18 mouse cellular contexts compared by ENCODE assay signal in the genomic region with DNA sequence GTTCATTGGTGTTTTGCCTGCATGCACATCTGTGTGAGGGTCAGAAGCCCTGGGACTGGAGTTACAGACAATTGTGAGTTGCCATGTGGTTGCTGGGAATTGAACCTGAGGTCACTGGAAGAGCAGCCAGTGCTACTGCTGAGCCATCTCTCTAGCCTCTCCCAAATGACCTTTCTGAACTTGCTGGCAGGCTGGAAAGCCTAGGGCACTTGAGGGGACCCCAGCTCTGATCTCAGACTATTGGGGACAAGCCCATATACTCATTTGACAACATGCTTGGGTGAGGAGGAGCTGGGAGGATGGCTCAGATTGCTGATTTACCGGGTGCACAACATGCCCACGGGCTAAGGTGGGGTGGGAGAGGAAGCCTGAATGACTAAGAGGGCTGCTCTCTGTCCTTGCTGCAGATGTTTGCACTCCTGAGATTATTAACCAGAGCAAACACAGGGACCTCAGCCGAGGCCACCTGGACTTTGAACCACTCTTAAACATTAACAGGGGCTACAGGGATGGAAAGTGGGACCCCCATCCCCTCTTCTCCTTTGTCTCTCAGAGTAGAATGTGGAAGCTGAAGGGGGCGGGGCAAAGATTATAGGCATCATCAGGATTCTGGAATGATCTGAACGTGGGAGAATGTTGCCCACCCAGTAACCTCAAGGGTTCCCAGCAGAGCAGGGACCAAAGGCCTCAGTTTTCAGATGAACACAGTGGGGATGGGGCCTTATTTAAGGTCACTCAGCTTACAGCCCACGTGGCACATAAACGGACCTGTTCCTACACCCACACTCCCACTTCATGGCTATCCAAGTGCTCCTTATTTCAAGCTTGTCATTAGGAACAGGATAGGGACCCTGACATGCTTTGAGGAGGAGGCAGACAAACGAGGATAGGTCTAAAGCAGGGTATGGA. TPM values are rescaled to one million over a fixed set of nuclear protein-coding genes. Genes with fewer than 3 reads are reported as not detected.
DNase-seq lines count a peak whose midpoint lies in the region; ATAC-seq and TF ChIP-seq lines count a peak whose summit lies in the region.
"Had no signal": no experiment of that assay in that cellular context is flagged by ENCODE, and none has a peak within 500 bp of the region (broad histone marks: within the 10 kb centered on the region; RNA-seq: fewer than 3 reads in every experiment).

No protein-coding gene starts in this region.

- no peak overlapping the region for H3K9ac ChIP-seq in intestine, embryonic 15.5 days
- no peak overlapping the region for H3K9ac ChIP-seq in liver, embryonic 16.5 days (ENCODE audit: low read depth, low read length)
- no peak overlapping the region for H3K9ac ChIP-seq in hindbrain, postnatal 0 days (replicated peaks; ENCODE audit: low read length)
- H3K9ac ChIP-seq: embryonic facial prominence, embryonic 13.5 days; midbrain, embryonic 15.5 days had no signal

- peak overlapping the region; percentile 77 for H3K27ac ChIP-seq in intestine, embryonic 15.5 days
- peak overlapping the region; percentile 98 for H3K27ac ChIP-seq in kidney, adult 2 months (ENCODE audit: insufficient read depth, low read depth, low read length)
- H3K27ac ChIP-seq in liver, embryonic 16.5 days (ENCODE audit: low read length) = peak overlapping the region; percentile 74
- no peak overlapping the region for H3K27ac ChIP-seq in hindbrain, postnatal 0 days
- H3K27ac ChIP-seq: embryonic facial prominence, embryonic 13.5 days; forebrain, embryonic 10.5 days; limb, embryonic 10.5 days; midbrain, embryonic 15.5 days had no signal

- TF ChIP-seq POLR2A in kidney, adult 2 months (IDR thresholded peaks at IDR 0.05; ENCODE audit: low read depth, low read length) = no peak

- H3K4me2 ChIP-seq in intestine, embryonic 15.5 days (replicated peaks) = 0 out of 2 replicates have a peak overlapping the region, but pooled peaks have one; percentile 16
- no peak overlapping the region for H3K4me2 ChIP-seq in liver, embryonic 16.5 days (ENCODE audit: low read depth, low read length)
- H3K4me2 ChIP-seq in hindbrain, postnatal 0 days (ENCODE audit: low read depth, low read length) = no peak overlapping the region
- H3K4me2 ChIP-seq: embryonic facial prominence, embryonic 13.5 days; midbrain, embryonic 15.5 days had no signal

- H3K4me1 ChIP-seq in intestine, embryonic 15.5 days (replicated peaks) = no peaks in the 10 kb centered on the region
- peaks cover 19% of the 10 kb centered on the region for H3K4me1 ChIP-seq in kidney, adult 2 months (ENCODE audit: control insufficient read depth, insufficient read depth, low read length)
- no peaks in the 10 kb centered on the region; the same call in none of the 2 replicates for H3K4me1 ChIP-seq in liver, embryonic 16.5 days (ENCODE audit: control insufficient read depth, low read depth, low read length)
- H3K4me1 ChIP-seq in hindbrain, postnatal 0 days (ENCODE audit: insufficient read depth, low read length) = no peaks in the 10 kb centered on the region
- H3K4me1 ChIP-seq: forebrain, embryonic 10.5 days; limb, embryonic 10.5 days had no signal

- DNase-seq in kidney, adult 2 months = peak; percentile 90
- DNase-seq in kidney, postnatal 36 days = peak; percentile 65 to 84
- DNase-seq in hindbrain, postnatal 0 days (ENCODE audit: low spot score) = no peak
- DNase-seq in heart, postnatal 14 days = no peak
- no peak for DNase-seq in frontal cortex, adult 2 months (ENCODE audit: extremely low spot score in 1 of 2, low spot score in 1 of 2)
- no peak for DNase-seq in heart, postnatal 25 days (ENCODE audit: low spot score)
- DNase-seq: cerebellum, postnatal 36 days; heart, adult 18-20 months had no signal

- no peaks in the 10 kb centered on the region for H3K27me3 ChIP-seq in intestine, embryonic 15.5 days (replicated peaks)
- H3K27me3 ChIP-seq in kidney, adult 2 months (replicated peaks; ENCODE audit: control insufficient read depth, insufficient read depth, low read length) = no peaks in the 10 kb centered on the region
- no peaks in the 10 kb centered on the region for H3K27me3 ChIP-seq in liver, embryonic 16.5 days (ENCODE audit: control insufficient read depth, insufficient read depth, low read depth, low read length)
- H3K27me3 ChIP-seq in hindbrain, postnatal 0 days (ENCODE audit: insufficient read depth, low read length) = no peaks in the 10 kb centered on the region
- H3K27me3 ChIP-seq: embryonic facial prominence, embryonic 13.5 days; midbrain, embryonic 15.5 days had no signal

- TF ChIP-seq CTCF in kidney, adult 2 months (conservative IDR thresholded peaks at IDR 0.05; ENCODE audit: insufficient read depth, insufficient read length, low read depth, low read length) = no peak
- no peak for TF ChIP-seq CTCF in hindbrain, postnatal 0 days (IDR thresholded peaks at IDR 0.05; ENCODE audit: low read depth)

- intact Hi-C loops in heart, postnatal 14 days (cut with DNase I) = no loop called here
- intact Hi-C loops in heart, postnatal 25 days (cut with DNase I) = no loop called here

- no peaks in the 10 kb centered on the region for H3K9me3 ChIP-seq in intestine, embryonic 15.5 days
- no peaks in the 10 kb centered on the region for H3K9me3 ChIP-seq in liver, embryonic 16.5 days (replicated peaks; ENCODE audit: control insufficient read depth, low read length)
- H3K9me3 ChIP-seq in hindbrain, postnatal 0 days (ENCODE audit: low read length) = no peaks in the 10 kb centered on the region
- H3K9me3 ChIP-seq: embryonic facial prominence, embryonic 13.5 days; forebrain, embryonic 10.5 days; limb, embryonic 10.5 days; midbrain, embryonic 15.5 days had no signal

- no peaks in the 10 kb centered on the region for H3K36me3 ChIP-seq in intestine, embryonic 15.5 days
- H3K36me3 ChIP-seq in kidney, adult 2 months (ENCODE audit: control insufficient read depth, insufficient read depth, low read length) = no peaks in the 10 kb centered on the region
- no peaks in the 10 kb centered on the region for H3K36me3 ChIP-seq in liver, embryonic 16.5 days (ENCODE audit: control insufficient read depth, insufficient read depth)
- no peaks in the 10 kb centered on the region for H3K36me3 ChIP-seq in hindbrain, postnatal 0 days (ENCODE audit: insufficient read depth, low read length)
- H3K36me3 ChIP-seq: embryonic facial prominence, embryonic 13.5 days; forebrain, embryonic 10.5 days; limb, embryonic 10.5 days; midbrain, embryonic 15.5 days had no signal

- H3K4me3 ChIP-seq in intestine, embryonic 15.5 days (replicated peaks) = no peak overlapping the region
- no peak overlapping the region for H3K4me3 ChIP-seq in kidney, adult 2 months (ENCODE audit: insufficient read depth, low read depth, low read length)
- H3K4me3 ChIP-seq in liver, embryonic 16.5 days (ENCODE audit: low read depth, low read length) = no peak overlapping the region
- H3K4me3 ChIP-seq in hindbrain, postnatal 0 days (ENCODE audit: low read length) = no peak overlapping the region
- H3K4me3 ChIP-seq: embryonic facial prominence, embryonic 13.5 days; forebrain, embryonic 10.5 days; limb, embryonic 10.5 days; midbrain, embryonic 15.5 days had no signal

- peak; percentile 92 for ATAC-seq in intestine, embryonic 15.5 days
- ATAC-seq in liver, embryonic 16.5 days (ENCODE audit: low read depth) = peak; percentile 85
- no peak for ATAC-seq in hindbrain, postnatal 0 days
- ATAC-seq: hindbrain, embryonic 16.5 days; midbrain, embryonic 15.5 days had no signal

- WGBS in intestine, embryonic 15.5 days = 39% methylated on average over 8 of the region's 8 CpGs
- WGBS in kidney, adult 2 months = 33% methylated on average over 8 of the region's 8 CpGs
- 34% methylated on average over 8 of the region's 8 CpGs for WGBS in liver, embryonic 16.5 days (ENCODE audit: insufficient replicate concordance)
- 62% methylated on average over 8 of the region's 8 CpGs for WGBS in hindbrain, postnatal 0 days

RNA-seq across cellular contexts. Expression of gene Ambp, which starts 2.4 kb away (rescaled TPM):
- 48.8 and 71.7 TPM in 2 replicates for polyA plus RNA-seq in intestine, embryonic 15.5 days (2015; fragmentation: Nextera tagmentation; extraction: Ambion mirVana)
- polyA plus RNA-seq in kidney, adult 2 months (2012; rRNA removed) = 2.7 and 3.9 TPM in 2 replicates
- polyA plus RNA-seq in liver, embryonic 16.5 days (2015; fragmentation: Nextera tagmentation; extraction: Ambion mirVana) = 1,608 and 1,736 TPM in 2 replicates
- total RNA-seq in hindbrain, postnatal 0 days (2014; rRNA removed) = not detected in 2 replicates
- not detected in 2 replicates for polyA plus RNA-seq in hindbrain, postnatal 0 days (2015; fragmentation: Nextera tagmentation; extraction: Ambion mirVana)
- total RNA-seq in heart, postnatal 14 days (2021) = not detected
- 0.11 and 0.56 TPM in 2 replicates for polyA plus RNA-seq in frontal cortex, adult 2 months (2012; rRNA removed)
- total RNA-seq in heart, postnatal 25 days (2021) = not detected
- total RNA-seq: heart, adult 18-20 months; layer of hippocampus, postnatal 14 days; MEL had no signal
- polyA plus RNA-seq: embryonic facial prominence, embryonic 13.5 days; forebrain, embryonic 10.5 days; hindbrain, embryonic 16.5 days had no signal

RNA-seq across cellular contexts. Expression of gene Kif12, which starts 15.0 kb away (rescaled TPM):
- 67.1 and 77.3 TPM in 2 replicates for polyA plus RNA-seq in intestine, embryonic 15.5 days (2015; fragmentation: Nextera tagmentation; extraction: Ambion mirVana)
- 187 and 263 TPM in 2 replicates for polyA plus RNA-seq in kidney, adult 2 months (2012; rRNA removed)
- 4.8 and 5.3 TPM in 2 replicates for polyA plus RNA-seq in liver, embryonic 16.5 days (2015; fragmentation: Nextera tagmentation; extraction: Ambion mirVana)
- total RNA-seq in hindbrain, postnatal 0 days (2014; rRNA removed) = 0.18 and 0.47 TPM in 2 replicates
- polyA plus RNA-seq in hindbrain, postnatal 0 days (2015; fragmentation: Nextera tagmentation; extraction: Ambion mirVana) = 0.10 and 0.39 TPM in 2 replicates
- total RNA-seq in heart, postnatal 14 days (2021) = not detected
- polyA plus RNA-seq in frontal cortex, adult 2 months (2012; rRNA removed) = not detected in 2 replicates
- total RNA-seq in heart, postnatal 25 days (2021) = not detected
- total RNA-seq: heart, adult 18-20 months; layer of hippocampus, postnatal 14 days; MEL had no signal
- polyA plus RNA-seq: embryonic facial prominence, embryonic 13.5 days; forebrain, embryonic 10.5 days; hindbrain, embryonic 16.5 days; neural tube, embryonic 11.5 days had no signal

RNA-seq across cellular contexts. Expression of gene Col27a1, which starts 56.8 kb away (rescaled TPM):
- 13.1 and 13.3 TPM in 2 replicates for polyA plus RNA-seq in intestine, embryonic 15.5 days (2015; fragmentation: Nextera tagmentation; extraction: Ambion mirVana)
- polyA plus RNA-seq in kidney, adult 2 months (2012; rRNA removed) = 23.1 and 31.7 TPM in 2 replicates
- 1.6 and 2.1 TPM in 2 replicates for polyA plus RNA-seq in liver, embryonic 16.5 days (2015; fragmentation: Nextera tagmentation; extraction: Ambion mirVana)
- 5.8 and 9.5 TPM in 2 replicates for total RNA-seq in hindbrain, postnatal 0 days (2014; rRNA removed)
- polyA plus RNA-seq in hindbrain, postnatal 0 days (2015; fragmentation: Nextera tagmentation; extraction: Ambion mirVana) = 1.4 and 1.9 TPM in 2 replicates
- 1 to 10 TPM; 2.4 to 3.4 TPM for total RNA-seq in heart, postnatal 14 days (2021)
- 6.6 and 8.0 TPM in 2 replicates for polyA plus RNA-seq in frontal cortex, adult 2 months (2012; rRNA removed)
- 1 to 10 TPM; 1.3 to 1.7 TPM for total RNA-seq in heart, postnatal 25 days (2021)
- total RNA-seq: MEL had no signal

Comparison
In these comparisons a context has a peak if more than half of its experiments do, and no peak if none do; other contexts are left out.
1. DNase-seq: peak in kidney, adult 2 months (single experiment) and kidney, postnatal 36 days (2 of 2); none in hindbrain, postnatal 0 days (single experiment), heart, postnatal 14 days (0 of 2), frontal cortex, adult 2 months (0 of 2) and heart, postnatal 25 days (single experiment).
2. RNA of gene Ambp, which starts 2.4 kb away (polyA plus RNA-seq): 1,608 to 1,736 TPM in liver, embryonic 16.5 days; 48.8 to 71.7 TPM in intestine, embryonic 15.5 days, 2.7 to 3.9 TPM in kidney, adult 2 months, 0.11 to 0.56 TPM in frontal cortex, adult 2 months and not detected in hindbrain, postnatal 0 days; every median in the first group is over 10 times any median in the second.
3. RNA of gene Kif12, which starts 15.0 kb away (polyA plus RNA-seq): 187 to 263 TPM in kidney, adult 2 months and 67.1 to 77.3 TPM in intestine, embryonic 15.5 days; 4.8 to 5.3 TPM in liver, embryonic 16.5 days, 0.10 to 0.39 TPM in hindbrain, postnatal 0 days and not detected in frontal cortex, adult 2 months; every median in the first group is over 10 times any median in the second.